Mouse (Mus musculus) kidney, postnatal 0 days (tissue): ENCODE measurements around the gene Fam149b. TPM values are rescaled to one million over a fixed set of nuclear protein-coding genes. Genes with fewer than 3 reads are reported as not detected.

Experiments
- ATAC-seq: fragments of 200-750 bp; cut with Nextera tagmentation; replicated peaks from 2 replicates; pipeline ENCODE4 v1.8.0; 2017; ENCODE audit warnings: low read depth, moderate number of reproducible peaks, moderate TSS enrichment, moderate library complexity; ENCODE audit not compliant: low FRiP score
- DNase-seq: peaks from one replicate; pipeline ENCODE4 v3.0.0-alpha.2; 2016; ENCODE audit warnings: low spot score
- H3K27ac ChIP-seq: fragments of 300-500 bp; sonication (generic); 2 replicates; pipeline ENCODE4 v1.5.1; 2014; ENCODE audit warnings: mild to moderate bottlenecking
- H3K27me3 ChIP-seq: fragments of 300-500 bp; sonication (generic); 2 replicates; pipeline ENCODE4 v1.6.1; 2014; ENCODE audit warnings: low read length, mixed read lengths; ENCODE audit not compliant: insufficient read depth
- H3K36me3 ChIP-seq: fragments of 300-500 bp; sonication (generic); 2 replicates; pipeline ENCODE4 v1.6.1; 2014; ENCODE audit warnings: low read length, mixed read lengths; ENCODE audit not compliant: insufficient read depth
- H3K4me1 ChIP-seq: fragments of 300-500 bp; sonication (generic); replicated peaks from 2 replicates; pipeline ENCODE4 v1.6.1; 2014; ENCODE audit warnings: antibody characterized with exemption, low read length, mixed read lengths; ENCODE audit not compliant: insufficient read depth
- H3K4me2 ChIP-seq: fragments of 300-500 bp; sonication (generic); 2 replicates; pipeline ENCODE4 v1.6.1; 2014; ENCODE audit warnings: mild to moderate bottlenecking, low read length, moderate library complexity, mixed read lengths
- H3K4me3 ChIP-seq: fragments of 300-500 bp; sonication (generic); replicated peaks from 2 replicates; pipeline ENCODE4 v1.5.1; 2014; ENCODE audit warnings: low read depth, low read length
- H3K9ac ChIP-seq: fragments of 300-500 bp; sonication (generic); 2 replicates; pipeline ENCODE4 v1.6.1; 2014; ENCODE audit warnings: low read depth, low read length
- H3K9me3 ChIP-seq: fragments of 300-500 bp; sonication (generic); replicated peaks from 2 replicates; pipeline ENCODE4 v1.6.1; 2016; ENCODE audit warnings: low read length, inconsistent platforms, mixed read lengths
- CTCF ChIP-seq: IDR thresholded peaks from 2 replicates; pipeline ENCODE4 v1.5.1; 2016; ENCODE audit warnings: antibody characterized with exemption, low read depth, mild to moderate bottlenecking, moderate library complexity
- WGBS: fragments of 180-500 bp; shearing (Covaris S2); extraction: QIAGEN DNeasy Blood & Tissue Kit; methylation state at CpG from one replicate; pipeline ENCODE4 v1.1.7; 2014; 5-methylcytosine and 5-hydroxymethylcytosine counted together
- polyA plus RNA-seq: library from polyadenylated mRNA; unstranded; fragments of >200 nt; fragmentation: Nextera tagmentation; extraction: Ambion mirVana; gene quantifications from 2 replicates; pipeline ENCODE4 v1.2.1, GENCODE M21; 2015

Gene Fam149b
- polyA plus RNA-seq, 1 experiment from 2014 or later = 24.0 TPM

GRCm38 (mm10) chr14:20331316-20331715 is 16.6 kb upstream of the Fam149b start:
- ATAC-seq (no peak), DNase-seq (no peak)
- no peak for TF ChIP-seq CTCF
- 91% methylated on average over 4 of the region's 4 CpGs for WGBS
- Histone ChIP-seq H3K9me3 (no peaks in the 10 kb centered on the region), H3K4me2 (no peak overlapping the region), H3K36me3 (peaks cover 56% of the 10 kb centered on the region; the same call in 1 of the 2 replicates), H3K4me1 (no peaks in the 10 kb centered on the region), H3K27ac (no peak overlapping the region), H3K4me3 (no peak overlapping the region), H3K27me3 (no peaks in the 10 kb centered on the region), H3K9ac (no peak overlapping the region)

GRCm38 (mm10) chr14:20339415-20339814 is 8.5 kb upstream of the Fam149b start:
- WGBS = 97% methylated on average over 5 of the region's 5 CpGs
- no peaks in the 10 kb centered on the region for H3K27me3 ChIP-seq
- TF ChIP-seq CTCF = 0 out of 2 replicates have a peak, but pooled peaks have one; percentile 18
- no peak overlapping the region for H3K9ac ChIP-seq
- H3K4me3 ChIP-seq = no peak overlapping the region
- no peaks in the 10 kb centered on the region for H3K9me3 ChIP-seq
- peaks cover 40% of the 10 kb centered on the region for H3K36me3 ChIP-seq
- no peaks in the 10 kb centered on the region for H3K4me1 ChIP-seq
- H3K27ac ChIP-seq = no peak overlapping the region
- no peak overlapping the region for H3K4me2 ChIP-seq
- DNase-seq (no peak), ATAC-seq (no peak)

GRCm38 (mm10) chr14:20340149-20340548 is 7.8 kb upstream of the Fam149b start:
- DNase-seq (peak; percentile 23), ATAC-seq (no peak)
- Histone ChIP-seq H3K36me3 (peaks cover 40% of the 10 kb centered on the region), H3K4me2 (no peak overlapping the region), H3K9ac (no peak overlapping the region), H3K27ac (no peak overlapping the region), H3K4me1 (no peaks in the 10 kb centered on the region), H3K4me3 (no peak overlapping the region), H3K9me3 (no peaks in the 10 kb centered on the region), H3K27me3 (no peaks in the 10 kb centered on the region)
- WGBS = 89% methylated on average over 8 of the region's 8 CpGs
- TF ChIP-seq CTCF = peak; percentile 60

GRCm38 (mm10) chr14:20340866-20341265 is 7.1 kb upstream of the Fam149b start:
- 82% methylated on average over 7 of the region's 7 CpGs for WGBS
- Histone ChIP-seq H3K4me2 (no peak overlapping the region), H3K4me1 (no peaks in the 10 kb centered on the region), H3K9me3 (no peaks in the 10 kb centered on the region), H3K27ac (no peak overlapping the region), H3K27me3 (no peaks in the 10 kb centered on the region), H3K9ac (no peak overlapping the region), H3K4me3 (no peak overlapping the region), H3K36me3 (peaks cover 36% of the 10 kb centered on the region)
- no peak for TF ChIP-seq CTCF
- no peak for ATAC-seq
- DNase-seq = no peak

- Histone ChIP-seq H3K9ac (no peak overlapping the region), H3K4me2 (no peak overlapping the region), H3K4me3 (no peak overlapping the region), H3K27me3 (no peaks in the 10 kb centered on the region), H3K4me1 (peaks cover 9% of the 10 kb centered on the region), H3K36me3 (peaks cover 17% of the 10 kb centered on the region; the same call in 1 of the 2 replicates), H3K27ac (no peak overlapping the region), H3K9me3 (no peaks in the 10 kb centered on the region)
- no peak for TF ChIP-seq CTCF
- DNase-seq (no peak), ATAC-seq (no peak)
- WGBS = 75% methylated on average over 9 of the region's 9 CpGs
Observed at GRCm38 (mm10) chr14:20345885-20346284, 2.1 kb upstream of the Fam149b start.

GRCm38 (mm10) chr14:20347441-20347990 is 446 bp upstream of the Fam149b start:
- Histone ChIP-seq H3K27me3 (no peaks in the 10 kb centered on the region), H3K4me1 (peaks cover 9% of the 10 kb centered on the region), H3K27ac (peak overlapping the region; percentile 95), H3K36me3 (0 out of 2 replicates have a peak, but pooled peaks cover 5% of the 10 kb centered on the region), H3K4me3 (peak overlapping the region; percentile 80), H3K9me3 (no peaks in the 10 kb centered on the region), H3K4me2 (peak overlapping the region; percentile 77), H3K9ac (peak overlapping the region; percentile 95)
- 2% methylated on average over 15 of the region's 15 CpGs for WGBS
- TF ChIP-seq CTCF = no peak
- DNase-seq = no peak
- ATAC-seq = peak; percentile 17; the same call in 1 of the 2 replicates

- Histone ChIP-seq H3K27me3 (no peaks in the 10 kb centered on the region), H3K9ac (no peak overlapping the region), H3K36me3 (peaks cover 70% of the 10 kb centered on the region), H3K4me1 (no peaks in the 10 kb centered on the region), H3K9me3 (no peaks in the 10 kb centered on the region), H3K27ac (no peak overlapping the region), H3K4me2 (no peak overlapping the region), H3K4me3 (no peak overlapping the region)
- no peak for DNase-seq
- TF ChIP-seq CTCF = no peak
- 95% methylated on average over 4 of the region's 4 CpGs for WGBS
- no peak for ATAC-seq
Observed at GRCm38 (mm10) chr14:20363230-20363629, 15.3 kb downstream of the Fam149b start.
